Mouse (Mus musculus): ENCODE measurements around the gene Wrnip1. TPM values are rescaled to one million over a fixed set of nuclear protein-coding genes. Genes with fewer than 3 reads are reported as not detected.

The Wrnip1 gene
- total and polyA plus RNA-seq, 2 experiments from 2014 or later = 11.2 to 33.1 TPM

DNA sequence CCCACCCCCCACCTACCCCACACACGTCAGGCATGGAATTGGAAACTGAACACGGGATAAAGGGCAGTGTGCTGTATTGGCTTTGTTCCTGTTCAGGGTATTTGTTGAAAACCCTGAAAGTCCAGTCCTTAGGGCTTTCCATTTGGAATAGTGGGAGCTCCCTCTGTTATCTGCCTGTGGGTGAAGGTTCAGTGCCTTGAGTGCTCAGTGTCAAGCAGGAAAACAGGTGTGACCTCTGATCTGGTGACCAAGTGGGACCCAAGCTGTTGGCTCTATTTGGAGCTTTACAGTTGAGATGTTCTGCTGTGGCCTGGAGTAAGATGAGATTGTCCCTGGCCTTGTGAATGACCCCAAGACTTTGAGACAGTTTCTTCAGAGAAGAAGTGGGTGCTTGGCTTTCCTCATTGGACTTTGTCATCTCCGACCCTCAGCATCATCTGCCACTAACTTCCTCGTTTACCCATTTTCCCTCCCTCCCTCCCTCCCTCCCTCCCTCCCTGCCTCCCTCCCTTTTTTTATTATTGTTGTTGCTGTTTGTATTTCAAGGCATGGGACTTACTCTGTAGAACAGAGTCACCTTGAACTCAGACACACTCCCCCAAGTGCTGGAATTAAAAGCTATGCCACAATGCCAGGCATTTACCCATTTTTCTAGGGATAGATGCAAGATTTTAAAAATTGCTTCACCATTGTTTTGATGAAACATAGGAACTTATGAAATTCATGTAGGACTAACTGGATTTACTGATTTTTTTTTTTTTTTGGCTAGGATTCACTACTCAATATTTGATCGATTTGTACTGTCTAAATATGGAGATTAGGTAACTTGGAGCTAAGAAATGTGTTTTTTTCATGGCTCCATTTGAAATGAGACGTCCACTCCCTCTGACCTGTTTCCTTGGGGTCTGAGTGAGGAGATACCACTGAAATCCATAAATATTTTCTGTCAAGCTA, 22.8 kb downstream of the Wrnip1 start:
- no peaks in the 10 kb centered on the region for H3K4me1 ChIP-seq (ENCODE audit: control insufficient read depth, insufficient read depth)
- DNase-seq (ENCODE audit: low spot score) = no peak
- TF ChIP-seq EP300 (IDR thresholded peaks at IDR 0.05; ENCODE audit: low read depth) = no peak
- TF ChIP-seq CTCF (IDR thresholded peaks at IDR 0.05; ENCODE audit: low read depth) = no peak

DNA sequence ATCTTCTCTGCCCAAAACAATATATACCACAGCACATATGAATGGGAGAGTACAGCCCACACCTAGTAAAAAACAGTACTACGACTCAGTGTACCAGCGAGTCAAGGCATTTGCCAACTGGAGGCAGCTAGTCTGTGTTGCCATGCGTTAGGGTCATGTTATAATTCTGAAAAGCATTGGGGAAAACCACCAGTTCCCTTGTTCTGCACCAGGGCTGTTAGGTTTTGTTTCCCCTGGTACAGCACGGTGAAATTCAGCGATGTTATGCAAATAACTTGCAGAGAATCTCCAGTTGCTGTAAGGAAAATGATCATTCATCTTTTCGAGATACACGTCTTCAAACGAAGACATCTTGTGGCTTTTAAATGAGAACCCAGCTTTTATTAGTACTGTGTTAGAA, 23.7 kb downstream of the Wrnip1 start:
- Histone ChIP-seq H3K9ac (replicated peaks; ENCODE audit: low read depth, low read length) (no peak overlapping the region), H3K9me3 (replicated peaks; ENCODE audit: control insufficient read depth, low read length) (no peaks in the 10 kb centered on the region), H3K27me3 (ENCODE audit: control insufficient read depth, insufficient read depth, low read length) (no peaks in the 10 kb centered on the region), H3K4me2 (ENCODE audit: low read depth, low read length) (no peak overlapping the region), H3K36me3 (replicated peaks; ENCODE audit: control insufficient read depth, insufficient read depth, low read length) (peaks cover 27% of the 10 kb centered on the region), H3K4me3 (ENCODE audit: low read depth, low read length) (no peak overlapping the region), H3K27ac (ENCODE audit: low read depth) (no peak overlapping the region), H3K4me1 (ENCODE audit: control insufficient read depth, insufficient read depth) (no peaks in the 10 kb centered on the region)
- ATAC-seq (ENCODE audit: insufficient read depth, low read depth) (no peak), DNase-seq (ENCODE audit: low spot score) (no peak)
- 88% methylated on average over 8 of the region's 8 CpGs for WGBS
- TF ChIP-seq EP300 (IDR thresholded peaks at IDR 0.05; ENCODE audit: low read depth) (no peak), CTCF (IDR thresholded peaks at IDR 0.05; ENCODE audit: low read depth) (no peak)

More for the DNA sequence above, 22.8 kb downstream of the Wrnip1 start:
- Histone ChIP-seq H3K27ac (ENCODE audit: low read depth) (no peak overlapping the region), H3K36me3 (replicated peaks; ENCODE audit: control insufficient read depth, insufficient read depth, low read length) (peaks cover 36% of the 10 kb centered on the region), H3K4me3 (ENCODE audit: low read depth, low read length) (no peak overlapping the region), H3K9ac (replicated peaks; ENCODE audit: low read depth, low read length) (no peak overlapping the region), H3K27me3 (ENCODE audit: control insufficient read depth, insufficient read depth, low read length) (no peaks in the 10 kb centered on the region), H3K9me3 (replicated peaks; ENCODE audit: control insufficient read depth, low read length) (no peaks in the 10 kb centered on the region), H3K4me2 (ENCODE audit: low read depth, low read length) (no peak overlapping the region)
- 79% methylated on average over 6 of the region's 6 CpGs for WGBS
- ATAC-seq (ENCODE audit: insufficient read depth, low read depth) = no peak

DNA sequence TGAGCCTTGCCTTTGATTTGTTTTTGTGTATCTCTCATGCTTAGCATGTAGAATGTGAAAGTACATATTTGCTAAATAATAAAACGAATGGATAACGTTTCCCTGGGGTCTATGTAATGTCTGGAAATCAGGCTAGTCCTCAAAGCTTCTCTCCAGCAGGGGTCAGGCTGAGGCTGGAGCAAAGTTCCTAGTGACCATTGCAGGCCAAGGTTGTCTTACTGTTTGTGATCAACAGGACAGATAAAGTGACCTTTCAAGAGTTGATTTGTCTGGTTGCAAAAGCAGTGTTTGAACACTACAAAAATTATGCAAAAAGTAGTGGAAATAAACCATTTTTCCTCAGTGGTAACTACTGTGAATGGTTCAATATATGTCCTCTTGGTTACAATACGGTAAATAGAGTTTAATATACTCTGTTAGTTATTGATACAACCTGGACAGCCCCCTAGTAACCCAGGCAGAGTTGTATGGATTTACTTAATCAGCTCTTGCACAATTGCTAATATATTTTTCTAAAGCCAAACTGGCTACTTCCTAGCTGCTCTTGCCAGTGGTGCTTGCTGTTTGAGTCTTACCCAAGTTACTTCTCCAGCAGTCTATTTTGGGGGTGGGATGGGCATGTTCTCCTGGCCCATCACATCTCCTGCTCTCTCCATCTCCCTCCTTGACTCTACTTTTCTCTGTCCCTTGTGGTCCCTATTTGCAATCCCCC, 25.4 kb downstream of the Wrnip1 start:
- WGBS = 72% methylated on average over 3 of the region's 3 CpGs

DNA sequence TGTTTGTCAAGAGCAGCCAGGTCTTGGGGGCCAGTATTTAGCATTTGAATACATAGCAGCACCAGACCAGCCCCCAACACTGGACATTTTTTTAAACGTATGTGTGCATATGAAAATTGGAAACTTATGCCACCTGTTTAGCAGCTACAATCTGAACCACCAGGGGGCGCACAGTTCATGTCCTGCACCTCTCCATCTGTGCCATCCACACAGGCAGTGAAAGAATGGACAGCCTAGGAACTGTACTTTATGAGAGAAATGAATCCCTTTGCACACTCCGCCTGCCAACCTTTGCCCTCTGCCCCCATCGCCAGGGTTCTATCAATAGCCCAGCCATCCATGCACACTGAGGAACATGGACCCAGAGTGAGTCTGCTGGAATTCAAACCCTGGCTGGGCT, 26.1 kb downstream of the Wrnip1 start:
- Histone ChIP-seq H3K27ac (ENCODE audit: low read depth) (no peak overlapping the region), H3K4me3 (ENCODE audit: low read depth, low read length) (no peak overlapping the region), H3K4me2 (ENCODE audit: low read depth, low read length) (no peak overlapping the region), H3K36me3 (replicated peaks; ENCODE audit: control insufficient read depth, insufficient read depth, low read length) (peaks cover 4% of the 10 kb centered on the region; the same call in 1 of the 2 replicates), H3K9ac (replicated peaks; ENCODE audit: low read depth, low read length) (no peak overlapping the region), H3K9me3 (replicated peaks; ENCODE audit: control insufficient read depth, low read length) (no peaks in the 10 kb centered on the region), H3K27me3 (ENCODE audit: control insufficient read depth, insufficient read depth, low read length) (no peaks in the 10 kb centered on the region), H3K4me1 (ENCODE audit: control insufficient read depth, insufficient read depth) (peaks cover 5% of the 10 kb centered on the region; the same call in 1 of the 2 replicates)
- TF ChIP-seq CTCF (IDR thresholded peaks at IDR 0.05; ENCODE audit: low read depth) (peak; percentile 58), EP300 (IDR thresholded peaks at IDR 0.05; ENCODE audit: low read depth) (no peak)
- ATAC-seq (ENCODE audit: insufficient read depth, low read depth) = peak; percentile 58; the same call in 1 of the 2 replicates
- peak; percentile 20 for DNase-seq (ENCODE audit: low spot score)
- 63% methylated on average over 4 of the region's 4 CpGs for WGBS

More for the DNA sequence above, 25.4 kb downstream of the Wrnip1 start:
- no peak overlapping the region for H3K4me3 ChIP-seq (ENCODE audit: low read depth, low read length)
- TF ChIP-seq EP300 (IDR thresholded peaks at IDR 0.05; ENCODE audit: low read depth) = no peak
- no peak; the same call in 1 of the 2 replicates for TF ChIP-seq CTCF (IDR thresholded peaks at IDR 0.05; ENCODE audit: low read depth)
- ATAC-seq (ENCODE audit: insufficient read depth, low read depth) (no peak), DNase-seq (ENCODE audit: low spot score) (no peak)
- no peaks in the 10 kb centered on the region for H3K27me3 ChIP-seq (ENCODE audit: control insufficient read depth, insufficient read depth, low read length)
- no peak overlapping the region for H3K9ac ChIP-seq (replicated peaks; ENCODE audit: low read depth, low read length)
- H3K4me1 ChIP-seq (ENCODE audit: control insufficient read depth, insufficient read depth) = peaks cover 4% of the 10 kb centered on the region; the same call in 1 of the 2 replicates
- no peak overlapping the region for H3K27ac ChIP-seq (ENCODE audit: low read depth)
- peaks cover 10% of the 10 kb centered on the region; the same call in 1 of the 2 replicates for H3K36me3 ChIP-seq (replicated peaks; ENCODE audit: control insufficient read depth, insufficient read depth, low read length)
- H3K9me3 ChIP-seq (replicated peaks; ENCODE audit: control insufficient read depth, low read length) = no peaks in the 10 kb centered on the region
- no peak overlapping the region for H3K4me2 ChIP-seq (ENCODE audit: low read depth, low read length)

- Histone ChIP-seq H3K36me3 (replicated peaks; ENCODE audit: control insufficient read depth, insufficient read depth, low read length) (no peaks in the 10 kb centered on the region), H3K4me3 (ENCODE audit: low read depth, low read length) (no peak overlapping the region), H3K9me3 (replicated peaks; ENCODE audit: control insufficient read depth, low read length) (no peaks in the 10 kb centered on the region), H3K4me2 (ENCODE audit: low read depth, low read length) (no peak overlapping the region), H3K27me3 (ENCODE audit: control insufficient read depth, insufficient read depth, low read length) (no peaks in the 10 kb centered on the region), H3K27ac (ENCODE audit: low read depth) (no peak overlapping the region), H3K9ac (replicated peaks; ENCODE audit: low read depth, low read length) (no peak overlapping the region), H3K4me1 (ENCODE audit: control insufficient read depth, insufficient read depth) (peaks cover 5% of the 10 kb centered on the region; the same call in 1 of the 2 replicates)
- DNase-seq (ENCODE audit: low spot score) = no peak
- 55% methylated on average over 4 of the region's 4 CpGs for WGBS
- no peak for ATAC-seq (ENCODE audit: insufficient read depth, low read depth)
- TF ChIP-seq EP300 (IDR thresholded peaks at IDR 0.05; ENCODE audit: low read depth) (no peak), CTCF (IDR thresholded peaks at IDR 0.05; ENCODE audit: low read depth) (no peak)
These were observed 27.0 kb downstream of the Wrnip1 start for GRCm38 (mm10) chr13:32828886-32829285.

All from heart, postnatal 0 days (tissue).